Mouse (Mus musculus) spleen, adult 2 months (tissue): ENCODE data around the gene Tmem45a2. TPM values are rescaled to one million over a fixed set of nuclear protein-coding genes. Genes with fewer than 3 reads are reported as not detected.
A peak's percentile ranks its signal among the peaks of the same experiment; 100 is the strongest.

Experiments used
- DNase-seq, 2 experiments: peaks; one replicate each; pipeline versions ENCODE4 v3.0.0 to v3.0.0-alpha.2; 2012 to 2021; ENCODE audit warnings: low spot score in 2 of 2, low read depth in 1 of 2
- H3K27ac ChIP-seq: fragments of 200-500 bp; 2 replicates; pipeline ENCODE4 v1.5.1; 2012; ENCODE audit warnings: low read length, inconsistent platforms; ENCODE audit not compliant: insufficient read depth
- H3K27me3 ChIP-seq: fragments of 200-500 bp; 2 replicates; pipeline ENCODE4 v1.6.1; 2012; ENCODE audit warnings: mild to moderate bottlenecking, moderate library complexity, low read length, inconsistent platforms; ENCODE audit not compliant: control insufficient read depth, insufficient read depth
- H3K36me3 ChIP-seq: fragments of 200-500 bp; 2 replicates; pipeline ENCODE4 v1.6.1; 2012; ENCODE audit warnings: mild to moderate bottlenecking, low read length, inconsistent platforms; ENCODE audit not compliant: control insufficient read depth, insufficient read depth
- H3K4me1 ChIP-seq: fragments of 200-500 bp; 2 replicates; pipeline ENCODE4 v1.6.1; 2011; ENCODE audit warnings: inconsistent platforms; ENCODE audit not compliant: control insufficient read depth, insufficient read depth, insufficient read length
- H3K4me3 ChIP-seq: fragments of 200-500 bp; 2 replicates; pipeline ENCODE4 v1.5.1; 2011; ENCODE audit warnings: mild to moderate bottlenecking, inconsistent platforms; ENCODE audit not compliant: insufficient read depth, insufficient read length; ENCODE audit errors: extremely low read depth
- CTCF ChIP-seq: fragments of 200-500 bp; IDR thresholded peaks from 2 replicates; pipeline ENCODE4 v1.5.1; 2011; ENCODE audit warnings: mild to moderate bottlenecking, inconsistent platforms; ENCODE audit not compliant: insufficient read depth, insufficient read length, insufficient replicate concordance; ENCODE audit errors: extremely low read depth
- POLR2A ChIP-seq: fragments of 200-500 bp; IDR thresholded peaks from 2 replicates; pipeline ENCODE4 v1.6.1; 2011; ENCODE audit warnings: low read depth, low read length, inconsistent platforms
- WGBS: fragments of 180-500 bp; shearing (Covaris S2); methylation state at CpG from one replicate; pipeline ENCODE4 v1.1.7; 2018; 5-methylcytosine and 5-hydroxymethylcytosine counted together
- polyA plus RNA-seq: library from polyadenylated mRNA; depleted of rRNA; stranded (reverse); fragments of >200 nt; gene quantifications from 2 replicates; pipeline ENCODE4 v1.2.3, GENCODE M21; 2012

Tmem45a2 gene
- polyA plus RNA-seq, 1 experiment: not detected

- Histone ChIP-seq H3K4me1 (no peaks in the 10 kb centered on the region), H3K4me3 (no peak overlapping the region), H3K36me3 (no peaks in the 10 kb centered on the region), H3K27ac (no peak overlapping the region), H3K27me3 (no peaks in the 10 kb centered on the region)
- TF ChIP-seq CTCF (no peak), POLR2A (no peak)
- 67% methylated on average over 7 of the region's 7 CpGs for WGBS
- no peak for DNase-seq
These were observed 27.4 kb upstream of the Tmem45a2 start for GRCm38 (mm10) chr16:57098468-57099144.

DNA sequence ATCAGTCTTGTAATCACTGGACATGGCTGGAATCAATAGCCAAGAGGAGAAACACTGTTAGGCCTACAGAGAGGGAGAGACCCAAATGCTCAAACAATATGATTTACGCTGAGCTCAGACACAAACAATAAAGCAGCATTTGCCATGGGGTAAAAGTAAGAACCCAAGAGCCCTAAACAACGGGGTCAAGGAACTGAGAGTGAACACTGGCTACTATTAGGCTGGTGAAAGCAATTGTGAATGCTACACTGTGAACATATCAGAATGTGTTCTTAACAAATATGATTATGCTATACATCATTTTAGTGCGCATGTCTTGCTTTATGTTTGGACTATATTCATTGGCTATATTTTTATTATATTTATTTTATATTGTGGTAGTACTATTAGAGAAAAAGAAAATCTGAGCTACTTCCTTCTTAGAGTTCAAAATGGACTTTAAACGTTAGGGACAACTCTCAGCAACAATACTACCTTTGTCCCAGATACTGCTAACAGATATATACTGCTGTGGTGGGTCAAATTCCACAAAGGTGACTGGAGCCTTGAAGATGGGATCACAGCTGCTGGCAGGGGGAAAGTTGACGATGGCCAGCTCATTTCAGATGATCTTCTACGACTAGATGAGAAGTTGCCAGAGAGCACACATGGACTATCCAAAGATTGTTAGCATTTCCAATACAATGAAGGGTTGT, 21.9 kb upstream of the Tmem45a2 start:
- Histone ChIP-seq H3K27ac (no peak overlapping the region), H3K27me3 (no peaks in the 10 kb centered on the region), H3K4me1 (no peaks in the 10 kb centered on the region), H3K4me3 (no peak overlapping the region), H3K36me3 (no peaks in the 10 kb centered on the region)
- WGBS: 71% methylated on average over 6 of the region's 6 CpGs
- no peak for DNase-seq
- TF ChIP-seq CTCF (no peak), POLR2A (no peak)

- TF ChIP-seq CTCF (peak; percentile 38; the same call in 1 of the 2 replicates), POLR2A (no peak)
- WGBS: 45% methylated on average over 4 of the region's 4 CpGs
These were observed 21.3 kb upstream of the Tmem45a2 start for GRCm38 (mm10) chr16:57092460-57092859.

GRCm38 (mm10) chr16:57079577-57079976, 8.4 kb upstream of the Tmem45a2 start:
- WGBS: 77% methylated on average over 4 of the region's 4 CpGs
- DNase-seq: no peak
- no peaks in the 10 kb centered on the region for H3K27me3 ChIP-seq
- no peak overlapping the region for H3K4me3 ChIP-seq
- no peak overlapping the region for H3K27ac ChIP-seq
- TF ChIP-seq CTCF (no peak), POLR2A (no peak)
- H3K4me1 ChIP-seq: no peaks in the 10 kb centered on the region
- no peaks in the 10 kb centered on the region for H3K36me3 ChIP-seq

More at GRCm38 (mm10) chr16:57092460-57092859, 21.3 kb upstream of the Tmem45a2 start:
- DNase-seq: peak; percentile 7 to 25
- Histone ChIP-seq H3K27me3 (no peaks in the 10 kb centered on the region), H3K36me3 (no peaks in the 10 kb centered on the region), H3K4me3 (no peak overlapping the region), H3K27ac (no peak overlapping the region), H3K4me1 (no peaks in the 10 kb centered on the region)

DNA sequence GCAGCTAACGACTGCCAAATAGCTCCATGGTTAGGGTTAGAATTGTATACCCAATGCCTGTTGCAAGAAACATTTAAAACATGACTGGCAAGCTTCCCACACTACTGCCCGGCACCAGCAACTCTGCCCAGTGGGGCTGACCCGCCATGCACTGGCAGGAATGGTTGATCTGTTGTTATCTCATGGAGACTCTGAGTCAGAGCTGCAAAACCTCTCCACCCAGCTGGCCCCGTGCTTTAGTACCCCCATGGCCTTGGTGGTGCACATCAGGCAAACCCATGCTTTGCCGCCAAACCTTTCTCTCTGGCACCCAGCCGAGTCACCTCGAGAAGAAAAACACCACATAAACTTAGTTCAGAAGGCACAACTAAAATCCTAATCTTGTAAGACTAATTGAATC, 4.8 kb upstream of the Tmem45a2 start:
- 76% methylated on average over 7 of the region's 7 CpGs for WGBS
- DNase-seq: no peak
- no peak overlapping the region for H3K27ac ChIP-seq
- H3K27me3 ChIP-seq: no peaks in the 10 kb centered on the region
- H3K36me3 ChIP-seq: no peaks in the 10 kb centered on the region
- no peak overlapping the region for H3K4me3 ChIP-seq
- TF ChIP-seq CTCF (no peak), POLR2A (no peak)
- no peaks in the 10 kb centered on the region for H3K4me1 ChIP-seq

DNA sequence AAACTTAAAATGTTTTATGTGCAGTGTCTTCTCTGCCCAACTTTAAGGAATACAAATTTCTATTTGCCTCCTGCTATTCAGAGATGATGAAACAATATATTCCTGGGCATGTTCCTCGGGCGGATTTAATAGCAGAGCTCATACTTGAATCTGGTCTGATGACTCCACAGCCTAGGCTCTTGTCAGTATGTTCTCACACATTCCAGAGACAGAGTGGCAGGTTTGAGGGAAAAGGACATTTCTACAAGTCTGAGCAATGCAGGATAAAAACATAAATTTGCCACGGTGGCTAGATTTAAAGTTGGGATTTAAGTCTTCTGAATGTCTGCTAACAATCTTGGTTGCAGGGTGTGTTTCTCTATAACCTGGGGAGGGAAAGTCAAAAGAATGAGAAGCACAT, 9.1 kb downstream of the Tmem45a2 start:
- 86% methylated on average over 3 of the region's 3 CpGs for WGBS
- no peak for DNase-seq
- no peak overlapping the region for H3K27ac ChIP-seq
- H3K36me3 ChIP-seq: no peaks in the 10 kb centered on the region
- TF ChIP-seq CTCF (no peak), POLR2A (no peak)
- H3K4me3 ChIP-seq: no peak overlapping the region
- H3K27me3 ChIP-seq: no peaks in the 10 kb centered on the region
- H3K4me1 ChIP-seq: no peaks in the 10 kb centered on the region

GRCm38 (mm10) chr16:57056995-57057394, 14.2 kb downstream of the Tmem45a2 start:
- no peak overlapping the region for H3K4me3 ChIP-seq
- TF ChIP-seq CTCF (no peak), POLR2A (no peak)
- no peak overlapping the region for H3K27ac ChIP-seq
- H3K27me3 ChIP-seq: no peaks in the 10 kb centered on the region
- no peak for DNase-seq
- 85% methylated on average over 4 of the region's 4 CpGs for WGBS
- H3K36me3 ChIP-seq: no peaks in the 10 kb centered on the region
- H3K4me1 ChIP-seq: no peaks in the 10 kb centered on the region
